Mouse (Mus musculus): ENCODE measurements around the gene Hs6st2.

GRCm38 (mm10) chrX:51374670-51375069 is 307.0 kb downstream of the Hs6st2 start:
- TF ChIP-seq POLR2A (IDR thresholded peaks at IDR 0.05; ENCODE audit: low read depth, low read length) (no peak), CTCF (IDR thresholded peaks at IDR 0.05; ENCODE audit: extremely low read depth, insufficient read length, insufficient replicate concordance, low read depth, low read length) (no peak)
